Mouse (Mus musculus) bone marrow macrophage, adult 2 months (primary cell): ENCODE data around the gene Mrc1.

Experiments
- CTCF ChIP-seq: IDR thresholded peaks from 2 replicates; pipeline ENCODE4 v1.5.1; 2012; ENCODE audit warnings: low read depth, mild to moderate bottlenecking, low read length, moderate library complexity
- POLR2A ChIP-seq: IDR thresholded peaks from 2 replicates; pipeline ENCODE4 v1.6.1; 2012; ENCODE audit warnings: mild to moderate bottlenecking, low read depth, low read length, borderline replicate concordance

DNA sequence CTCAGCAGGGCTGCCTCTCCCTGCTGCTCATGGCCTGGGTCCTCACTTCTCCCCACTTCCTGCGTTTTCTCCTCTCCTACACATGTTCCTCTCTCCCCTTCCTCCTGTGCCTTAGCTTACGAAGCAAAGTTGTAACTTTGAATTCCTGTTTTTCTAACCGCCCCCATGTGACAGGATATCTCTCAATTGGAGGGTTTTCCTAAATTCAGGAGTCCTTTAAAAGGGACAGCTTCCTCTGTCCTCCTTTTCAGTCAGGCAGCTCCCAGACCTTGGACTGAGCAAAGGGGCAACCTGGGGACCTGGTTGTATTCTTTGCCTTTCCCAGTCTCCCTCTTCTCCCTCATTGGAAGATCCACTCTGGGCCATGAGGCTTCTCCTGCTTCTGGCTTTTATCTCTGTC is at the start of gene Mrc1:
- TF ChIP-seq POLR2A (0 out of 2 replicates have a peak, but pooled peaks have one; percentile 76), CTCF (no peak)
